Mouse (Mus musculus) megakaryocyte progenitor cell, adult 5-6 weeks (primary cell): Measurements from ENCODE around the gene Gm28308. TPM values are rescaled to one million over a fixed set of nuclear protein-coding genes. Genes with fewer than 3 reads are reported as not detected.

Source experiments
- ATAC-seq: replicated peaks from 2 replicates; pipeline ENCODE4 v1.8.0; 2016; ENCODE audit warnings: mild to moderate bottlenecking, moderate TSS enrichment, inconsistent platforms; ENCODE audit not compliant: poor library complexity
- total RNA-seq, 2 experiments: library from RNA; stranded (forward) in 1 of 2; stranded (reverse) in 1 of 2; fragments of 157-497, 149-512 nt in 1 of 2; fragments of 200-1000 nt in 1 of 2; gene quantifications; 2 replicates each; pipeline versions ENCODE4 v1.2.3 to v1.2.4; 2015 to 2017

Gm28308 gene
- total RNA-seq, 2 experiments from 2014 or later: not detected

GRCm38 (mm10) chr6:52190410-52190809 lies 22.7 kb downstream of the Gm28308 start:
- no peak for ATAC-seq

- ATAC-seq: no peak
Measured at GRCm38 (mm10) chr6:52189909-52190308, 23.2 kb downstream of the Gm28308 start.

- ATAC-seq: no peak
Measured at GRCm38 (mm10) chr6:52189172-52189591, 24.0 kb downstream of the Gm28308 start.

- no peak for ATAC-seq
Measured at GRCm38 (mm10) chr6:52186500-52186899, 26.6 kb downstream of the Gm28308 start.

- no peak for ATAC-seq
Measured at GRCm38 (mm10) chr6:52185834-52186233, 27.3 kb downstream of the Gm28308 start.

- ATAC-seq: no peak
Measured at GRCm38 (mm10) chr6:52185222-52185621, 27.9 kb downstream of the Gm28308 start.

GRCm38 (mm10) chr6:52184668-52185067 lies 28.5 kb downstream of the Gm28308 start:
- no peak for ATAC-seq

GRCm38 (mm10) chr6:52183311-52184080 lies 29.6 kb downstream of the Gm28308 start:
- no peak for ATAC-seq

- no peak for ATAC-seq
Measured at GRCm38 (mm10) chr6:52182793-52183192, 30.3 kb downstream of the Gm28308 start.

- no peak for ATAC-seq
Measured at GRCm38 (mm10) chr6:52182030-52182429, 31.1 kb downstream of the Gm28308 start.

- ATAC-seq: no peak
Measured at GRCm38 (mm10) chr6:52180726-52181125, 32.4 kb downstream of the Gm28308 start.

GRCm38 (mm10) chr6:52180213-52180710 lies 32.9 kb downstream of the Gm28308 start:
- no peak for ATAC-seq

- no peak for ATAC-seq
Measured at GRCm38 (mm10) chr6:52179690-52180089, 33.4 kb downstream of the Gm28308 start.

- no peak for ATAC-seq
Measured at GRCm38 (mm10) chr6:52178918-52179665, 34.0 kb downstream of the Gm28308 start.

- ATAC-seq: no peak
Measured at GRCm38 (mm10) chr6:52177806-52178205, 35.3 kb downstream of the Gm28308 start.

- no peak for ATAC-seq
Measured at GRCm38 (mm10) chr6:52177061-52177735, 35.9 kb downstream of the Gm28308 start, which contains the start of gene 5730596B20Rik. Gene 5730596B20Rik, plus strand, starts transcription at chr6:52177498.

GRCm38 (mm10) chr6:52176391-52176790 lies 36.7 kb downstream of the Gm28308 start:
- ATAC-seq: no peak

GRCm38 (mm10) chr6:52175864-52176263 lies 37.3 kb downstream of the Gm28308 start:
- no peak for ATAC-seq

- no peak for ATAC-seq
Measured at GRCm38 (mm10) chr6:52174968-52175751, 38.0 kb downstream of the Gm28308 start.

GRCm38 (mm10) chr6:52173648-52174047 lies 39.5 kb downstream of the Gm28308 start:
- ATAC-seq: no peak
